Mouse (Mus musculus) testis, adult 2 months (tissue): ENCODE data around the gene Rbms3. TPM values are rescaled to one million over a fixed set of nuclear protein-coding genes. Genes with fewer than 3 reads are reported as not detected.

Source experiments
- H3K27ac ChIP-seq: fragments of 200-500 bp; 2 replicates; pipeline ENCODE4 v1.5.1; 2012; ENCODE audit warnings: low read depth, low read length; ENCODE audit not compliant: control insufficient read depth, insufficient read depth
- H3K27me3 ChIP-seq: fragments of 200-500 bp; 2 replicates; pipeline ENCODE4 v1.6.1; 2012; ENCODE audit warnings: mild to moderate bottlenecking, low read length, moderate library complexity; ENCODE audit not compliant: control insufficient read depth, insufficient read depth
- H3K36me3 ChIP-seq: fragments of 200-500 bp; 2 replicates; pipeline ENCODE4 v1.6.1; 2012; ENCODE audit warnings: mild to moderate bottlenecking, low read length; ENCODE audit not compliant: control insufficient read depth, insufficient read depth
- H3K4me1 ChIP-seq: fragments of 200-500 bp; 2 replicates; pipeline ENCODE4 v1.6.1; 2012; ENCODE audit warnings: low read length; ENCODE audit not compliant: control insufficient read depth, insufficient read depth
- H3K4me3 ChIP-seq: fragments of 200-500 bp; 2 replicates; pipeline ENCODE4 v1.5.1; 2012; ENCODE audit warnings: low read depth, mild to moderate bottlenecking, low read length, moderate library complexity, mixed read lengths; ENCODE audit not compliant: control insufficient read depth
- CTCF ChIP-seq: fragments of 200-500 bp; IDR thresholded peaks from 2 replicates; pipeline ENCODE4 v1.5.1; 2012; ENCODE audit warnings: low read depth, mild to moderate bottlenecking, inconsistent platforms, low read length, moderate library complexity; ENCODE audit not compliant: control insufficient read depth, insufficient read depth, insufficient replicate concordance
- POLR2A ChIP-seq: fragments of 200-500 bp; IDR thresholded peaks from 2 replicates; pipeline ENCODE4 v1.6.1; 2012; ENCODE audit warnings: low read depth, mild to moderate bottlenecking, inconsistent platforms, low read length, moderate library complexity; ENCODE audit not compliant: control insufficient read depth
- polyA plus RNA-seq: library from polyadenylated mRNA; depleted of rRNA; stranded (reverse); fragments of >200 nt; gene quantifications from 2 replicates; pipeline ENCODE4 v1.2.3, GENCODE M21; 2012

The Rbms3 gene
- polyA plus RNA-seq, 1 experiment: 0.72 TPM

DNA sequence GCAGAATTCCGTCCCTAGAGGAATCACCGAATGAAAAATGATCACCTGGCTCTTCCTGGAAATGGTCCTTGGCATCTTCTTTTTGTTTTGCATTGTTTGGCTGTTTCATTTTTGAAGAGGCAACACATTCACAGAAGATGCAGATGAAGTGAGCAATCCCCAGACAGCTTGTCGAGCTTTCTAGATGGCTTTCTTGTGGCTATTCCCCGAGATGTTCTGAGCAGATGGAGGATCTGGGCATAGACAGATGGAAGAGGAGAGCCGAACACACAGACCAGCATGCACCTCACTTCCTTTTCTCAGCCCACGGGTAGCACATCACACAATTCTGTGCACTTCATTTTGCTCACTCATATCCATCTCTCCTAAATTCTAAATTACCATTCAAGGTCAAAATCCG is 1063.0 kb downstream of the Rbms3 start:
- no peaks in the 10 kb centered on the region for H3K36me3 ChIP-seq
- H3K4me3 ChIP-seq: no peak overlapping the region
- TF ChIP-seq POLR2A (no peak), CTCF (no peak)
- H3K27ac ChIP-seq: no peak overlapping the region
- H3K27me3 ChIP-seq: no peaks in the 10 kb centered on the region
- H3K4me1 ChIP-seq: no peaks in the 10 kb centered on the region

GRCm38 (mm10) chr9:116557781-116558180 is 1071.9 kb downstream of the Rbms3 start:
- Histone ChIP-seq H3K4me3 (no peak overlapping the region), H3K4me1 (no peaks in the 10 kb centered on the region), H3K27ac (no peak overlapping the region), H3K36me3 (no peaks in the 10 kb centered on the region), H3K27me3 (no peaks in the 10 kb centered on the region)
- no peak for TF ChIP-seq POLR2A
- TF ChIP-seq CTCF: no peak

- TF ChIP-seq POLR2A (no peak), CTCF (no peak)
- Histone ChIP-seq H3K4me1 (no peaks in the 10 kb centered on the region), H3K4me3 (no peak overlapping the region), H3K27me3 (no peaks in the 10 kb centered on the region), H3K27ac (no peak overlapping the region), H3K36me3 (no peaks in the 10 kb centered on the region)
Measured at GRCm38 (mm10) chr9:116556641-116557040, 1073.1 kb downstream of the Rbms3 start.

DNA sequence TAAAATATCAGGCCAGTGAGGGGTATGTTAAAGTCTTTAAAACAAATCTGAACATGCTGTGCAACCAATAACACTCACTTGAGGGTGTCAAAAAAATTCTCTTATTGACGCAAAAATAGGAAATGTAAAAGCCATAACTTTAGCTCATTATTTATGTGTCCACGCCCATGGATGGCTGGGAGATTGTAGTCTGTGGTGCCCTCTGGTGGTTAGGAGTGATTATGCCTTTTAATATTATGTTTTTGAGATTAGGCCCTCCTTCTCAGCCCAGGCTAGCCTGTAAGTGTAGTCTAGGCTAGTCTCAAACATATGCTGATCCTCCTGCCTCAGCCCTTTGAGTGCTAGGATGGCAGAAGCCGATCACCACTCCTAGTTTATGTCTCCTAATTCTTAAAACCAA is 1076.5 kb downstream of the Rbms3 start:
- no peak for TF ChIP-seq CTCF
- TF ChIP-seq POLR2A: no peak
- H3K4me3 ChIP-seq: no peak overlapping the region
- H3K36me3 ChIP-seq: no peaks in the 10 kb centered on the region
- H3K27me3 ChIP-seq: no peaks in the 10 kb centered on the region
- no peaks in the 10 kb centered on the region for H3K4me1 ChIP-seq
- H3K27ac ChIP-seq: no peak overlapping the region

- Histone ChIP-seq H3K4me1 (no peaks in the 10 kb centered on the region), H3K36me3 (no peaks in the 10 kb centered on the region), H3K27ac (no peak overlapping the region), H3K27me3 (no peaks in the 10 kb centered on the region), H3K4me3 (no peak overlapping the region)
- TF ChIP-seq CTCF: no peak
- no peak for TF ChIP-seq POLR2A
Measured at GRCm38 (mm10) chr9:116546156-116546555, 1083.6 kb downstream of the Rbms3 start.

DNA sequence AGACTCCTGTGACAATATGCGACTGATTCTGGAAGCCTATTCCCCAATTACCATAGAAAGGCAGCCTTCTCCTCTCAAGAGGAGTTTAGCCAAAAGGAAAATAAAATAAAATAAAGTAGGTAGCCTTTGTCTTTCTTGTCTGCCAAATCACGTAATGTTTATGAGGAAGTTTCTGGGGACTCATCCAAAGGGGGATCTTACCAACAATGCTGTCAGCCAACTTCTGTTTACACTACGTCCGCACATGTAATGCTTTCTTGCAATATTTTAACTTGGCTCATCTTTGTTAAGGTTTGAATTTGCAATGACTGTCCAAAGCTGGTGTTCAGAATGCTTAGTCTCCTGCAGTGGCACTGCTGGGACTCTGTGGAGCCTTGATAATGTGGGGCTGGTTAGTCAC is 1086.9 kb downstream of the Rbms3 start:
- H3K4me3 ChIP-seq: no peak overlapping the region
- H3K27me3 ChIP-seq: no peaks in the 10 kb centered on the region
- no peaks in the 10 kb centered on the region for H3K36me3 ChIP-seq
- TF ChIP-seq CTCF (no peak), POLR2A (no peak)
- H3K27ac ChIP-seq: no peak overlapping the region
- H3K4me1 ChIP-seq: no peaks in the 10 kb centered on the region

DNA sequence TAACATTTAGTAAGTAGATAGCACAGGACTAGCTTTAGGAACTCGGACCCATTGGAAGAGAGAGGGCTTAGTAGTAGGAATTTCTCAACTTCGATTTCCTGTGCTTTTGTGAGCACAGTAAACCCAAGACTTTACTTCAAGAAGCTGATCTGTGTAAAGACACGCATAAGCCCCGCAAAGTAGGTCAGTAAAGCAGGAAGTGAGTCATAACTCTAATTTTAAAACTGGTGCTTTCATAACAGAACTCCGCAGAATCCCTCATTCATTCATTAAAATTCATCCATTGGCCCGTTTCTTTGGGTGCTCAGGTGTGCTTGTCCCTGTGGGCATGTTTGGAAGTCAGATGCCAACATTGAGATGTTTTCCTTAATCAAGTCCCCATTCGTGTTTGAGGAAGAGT is 1087.7 kb downstream of the Rbms3 start:
- Histone ChIP-seq H3K4me3 (no peak overlapping the region), H3K27me3 (no peaks in the 10 kb centered on the region), H3K27ac (no peak overlapping the region), H3K36me3 (no peaks in the 10 kb centered on the region), H3K4me1 (no peaks in the 10 kb centered on the region)
- TF ChIP-seq POLR2A (no peak), CTCF (no peak)

GRCm38 (mm10) chr9:116535709-116536108 is 1094.0 kb downstream of the Rbms3 start:
- no peak overlapping the region for H3K27ac ChIP-seq
- H3K4me1 ChIP-seq: no peaks in the 10 kb centered on the region
- no peak overlapping the region for H3K4me3 ChIP-seq
- TF ChIP-seq CTCF (peak; percentile 36; the same call in 1 of the 2 replicates), POLR2A (no peak)
- H3K27me3 ChIP-seq: no peaks in the 10 kb centered on the region
- no peaks in the 10 kb centered on the region for H3K36me3 ChIP-seq
